Mouse (Mus musculus) cerebellum, adult 2 months (tissue): ENCODE data around the gene March9.

ENCODE experiments used
- CTCF ChIP-seq: fragments of 200-500 bp; IDR thresholded peaks from 2 replicates; pipeline ENCODE4 v1.5.1; 2011; ENCODE audit warnings: low read depth, mild to moderate bottlenecking, control low read depth, low read length, moderate library complexity, borderline replicate concordance; ENCODE audit not compliant: insufficient read depth
- POLR2A ChIP-seq: fragments of 200-500 bp; IDR thresholded peaks from 2 replicates; pipeline ENCODE4 v1.6.1; 2011; ENCODE audit warnings: low read length, control low read depth, borderline replicate concordance; ENCODE audit not compliant: insufficient read depth

GRCm38 (mm10) chr10:127066519-127067018 is 6.6 kb upstream of the March9 start:
- TF ChIP-seq CTCF, result no peak
- TF ChIP-seq POLR2A, result no peak
